Mouse (Mus musculus): ENCODE data around the gene Mrpl22.
"Not testable (repeated sequence)": the region's sequence is repeated elsewhere in the genome, so short reads cannot be mapped to it uniquely, and the experiment has no call there.

Gene Mrpl22

GRCm38 (mm10) chr11:58171459-58172091, at the start of gene Mrpl22:
TSS of gene Mrpl22 (plus strand) at chr11:58171661.
- DNase-seq (ENCODE audit: low spot score): peak; percentile 99

GRCm38 (mm10) chr11:58123711-58124110, 47.8 kb upstream of the Mrpl22 start:
- DNase-seq (ENCODE audit: low spot score): no peak

DNA sequence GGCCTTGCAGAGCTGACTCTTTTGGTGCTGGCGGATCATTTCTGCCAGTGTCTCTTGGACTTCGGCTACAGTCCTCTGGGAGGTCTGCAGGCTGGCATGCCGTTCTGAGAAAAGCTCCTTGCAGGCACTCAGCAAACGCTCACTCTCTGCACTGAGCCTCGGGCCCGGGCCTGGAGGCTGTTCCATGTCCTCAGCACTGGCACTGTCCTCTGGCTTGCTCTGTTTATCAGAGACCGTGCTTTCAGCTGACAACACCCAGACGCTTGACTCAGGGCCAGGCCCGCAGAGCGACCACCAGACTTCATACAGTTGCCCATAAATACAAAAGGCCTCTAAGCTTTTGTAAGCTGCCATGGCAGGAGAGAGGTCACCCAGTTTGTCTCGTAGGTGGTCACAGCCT, 46.4 kb upstream of the Mrpl22 start:
- DNase-seq (ENCODE audit: low spot score): no peak

GRCm38 (mm10) chr11:58126397-58127160, 44.9 kb upstream of the Mrpl22 start:
- DNase-seq (ENCODE audit: low spot score): no peak

- DNase-seq (ENCODE audit: low spot score): no peak
These were observed 43.9 kb upstream of the Mrpl22 start for GRCm38 (mm10) chr11:58127544-58127943.

DNA sequence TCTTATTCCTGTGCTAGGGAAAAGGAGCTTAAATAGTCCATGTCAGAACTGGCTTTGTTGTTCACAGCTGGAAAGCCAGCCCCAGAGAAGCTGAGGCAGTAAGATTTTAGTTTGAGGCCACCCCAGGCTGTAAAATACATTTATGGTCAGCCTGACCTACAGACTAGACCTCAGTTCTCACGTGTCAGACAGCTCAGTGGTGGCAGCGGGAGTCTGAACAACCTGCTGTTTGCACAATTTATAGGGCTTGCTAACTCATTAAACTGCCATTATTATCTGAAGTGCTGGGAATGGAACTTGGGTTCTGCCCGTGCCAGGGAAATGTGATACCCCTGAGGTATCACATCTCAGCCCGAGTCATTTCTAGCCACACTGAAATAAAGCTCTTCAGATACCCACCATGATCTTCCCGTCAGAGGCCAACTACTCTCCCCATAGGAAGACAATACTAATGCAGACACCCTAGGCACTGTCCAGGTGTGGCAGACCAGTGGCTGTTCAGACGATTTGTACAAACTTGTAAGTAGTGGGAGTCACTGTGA, 42.1 kb upstream of the Mrpl22 start:
- DNase-seq (ENCODE audit: low spot score): no peak

- no peak for DNase-seq (ENCODE audit: low spot score)
These were observed 39.4 kb upstream of the Mrpl22 start for GRCm38 (mm10) chr11:58132026-58132425.

GRCm38 (mm10) chr11:58134869-58135268, 36.6 kb upstream of the Mrpl22 start:
- no peak for DNase-seq (ENCODE audit: low spot score)

DNA sequence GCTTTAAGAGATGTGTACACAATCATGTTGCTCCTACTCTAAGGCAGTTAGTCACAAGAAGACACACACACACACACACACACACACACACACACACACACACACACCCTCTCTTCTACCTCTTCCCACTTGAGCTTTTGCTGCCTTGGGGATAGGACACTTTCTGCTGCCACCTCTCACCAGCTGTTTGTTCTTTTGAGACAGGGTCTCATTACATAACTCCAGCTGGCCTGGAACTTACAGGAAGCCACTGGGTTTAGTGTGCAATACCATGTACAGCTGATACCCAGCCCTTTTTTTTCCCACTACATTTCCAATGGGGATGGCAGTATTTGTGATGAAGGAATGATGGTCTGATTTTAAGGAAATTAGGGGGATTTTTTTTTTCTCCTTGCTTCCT, 36.2 kb upstream of the Mrpl22 start:
- no peak for DNase-seq (ENCODE audit: low spot score)

GRCm38 (mm10) chr11:58136677-58137076, 34.8 kb upstream of the Mrpl22 start:
- no peak for DNase-seq (ENCODE audit: low spot score)

GRCm38 (mm10) chr11:58138821-58139220, 32.6 kb upstream of the Mrpl22 start:
- DNase-seq (ENCODE audit: low spot score): no peak

- no peak for DNase-seq (ENCODE audit: low spot score)
These were observed 32.0 kb upstream of the Mrpl22 start for GRCm38 (mm10) chr11:58139466-58139865.

- DNase-seq (ENCODE audit: low spot score): no peak
These were observed 27.6 kb upstream of the Mrpl22 start for GRCm38 (mm10) chr11:58143704-58144426.

GRCm38 (mm10) chr11:58146241-58146640, 25.2 kb upstream of the Mrpl22 start:
- DNase-seq (ENCODE audit: low spot score): no peak

GRCm38 (mm10) chr11:58155458-58155857, 16.0 kb upstream of the Mrpl22 start:
- no peak for DNase-seq (ENCODE audit: low spot score)

- DNase-seq (ENCODE audit: low spot score): no peak
These were observed 14.6 kb upstream of the Mrpl22 start for GRCm38 (mm10) chr11:58156871-58157270.

- no peak for DNase-seq (ENCODE audit: low spot score)
These were observed 6.4 kb upstream of the Mrpl22 start for GRCm38 (mm10) chr11:58165072-58165471.

DNA sequence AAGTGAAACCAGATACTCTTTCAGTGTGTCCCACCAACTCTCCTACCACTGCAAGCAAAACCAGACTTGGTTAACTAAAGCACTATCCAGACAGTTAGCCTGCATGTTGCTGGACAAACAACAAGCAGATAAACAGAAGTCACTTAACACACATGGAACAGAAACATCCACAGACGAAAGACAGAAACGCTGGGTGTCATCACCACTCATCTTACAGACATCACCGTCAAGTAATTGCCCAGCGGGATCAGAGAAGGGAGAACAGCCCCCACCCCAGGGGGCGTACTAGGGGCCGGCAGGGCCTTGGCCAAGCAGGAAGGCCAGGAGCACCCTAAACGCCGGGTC, 3.7 kb upstream of the Mrpl22 start:
- DNase-seq (ENCODE audit: low spot score): no peak

- DNase-seq (ENCODE audit: low spot score): peak; percentile 88
These were observed 3.1 kb upstream of the Mrpl22 start, which contains the start of gene Gemin5 for GRCm38 (mm10) chr11:58168167-58168915. TSS of gene Gemin5 (minus strand) at chr11:58168539.

DNA sequence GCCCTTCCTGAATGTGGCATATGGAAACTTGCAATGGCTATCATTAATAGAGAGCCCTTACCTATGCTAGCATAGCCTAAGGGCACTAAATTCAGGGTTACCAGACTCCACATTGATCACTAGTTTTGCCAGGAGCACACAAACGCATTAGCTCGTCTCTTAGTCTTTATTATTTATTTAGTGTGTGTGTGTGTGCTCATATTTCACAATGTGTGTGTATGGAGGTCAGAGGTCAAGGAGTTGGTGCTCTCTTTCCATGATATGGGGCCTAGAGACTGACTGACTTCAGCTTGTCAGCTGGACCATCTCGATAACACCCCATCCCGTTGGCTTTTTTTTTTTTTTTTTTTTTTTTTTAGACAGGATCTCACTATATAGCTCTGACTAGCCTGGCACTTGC, 1.8 kb upstream of the Mrpl22 start:
- DNase-seq (ENCODE audit: low spot score): no peak

GRCm38 (mm10) chr11:58179563-58179962, 8.1 kb downstream of the Mrpl22 start:
- peak; percentile 92 for DNase-seq (ENCODE audit: low spot score)

GRCm38 (mm10) chr11:58179986-58180385, 8.5 kb downstream of the Mrpl22 start:
- DNase-seq (ENCODE audit: low spot score): not testable (repeated sequence)
